Mouse (Mus musculus): ENCODE measurements around the gene Lrfn1.
A peak's percentile ranks its signal among the peaks of the same experiment; 100 is the strongest.
"Not testable (repeated sequence)": the region's sequence is repeated elsewhere in the genome, so short reads cannot be mapped to it uniquely, and the experiment has no call there.

Gene Lrfn1

GRCm38 (mm10) chr7:28447865-28448820, 3.6 kb upstream of the Lrfn1 start:
- no peak for DNase-seq

GRCm38 (mm10) chr7:28452361-28453005, 703 bp downstream of the Lrfn1 start:
- DNase-seq: no peak

DNA sequence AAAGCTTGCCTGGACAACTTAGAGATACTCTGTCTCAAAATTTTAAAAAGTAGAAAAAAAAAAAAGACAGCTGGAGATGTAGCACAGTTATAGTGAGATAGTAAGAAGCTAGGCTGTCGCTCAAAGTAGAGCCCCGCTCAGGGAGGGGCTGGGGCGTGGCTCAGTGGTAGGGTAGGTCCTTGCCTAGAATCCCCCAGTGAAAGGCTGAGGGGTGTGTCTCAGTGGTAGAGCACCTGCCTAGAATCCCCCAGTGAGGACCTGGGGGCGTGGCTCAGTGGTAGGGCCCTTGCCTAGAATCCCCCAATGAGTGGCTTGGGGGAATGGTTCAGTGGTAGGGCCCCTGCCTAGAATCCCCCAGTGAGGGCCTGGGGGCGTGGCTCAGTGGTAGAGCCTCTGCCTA, 8.6 kb downstream of the Lrfn1 start:
- no peak for DNase-seq

DNA sequence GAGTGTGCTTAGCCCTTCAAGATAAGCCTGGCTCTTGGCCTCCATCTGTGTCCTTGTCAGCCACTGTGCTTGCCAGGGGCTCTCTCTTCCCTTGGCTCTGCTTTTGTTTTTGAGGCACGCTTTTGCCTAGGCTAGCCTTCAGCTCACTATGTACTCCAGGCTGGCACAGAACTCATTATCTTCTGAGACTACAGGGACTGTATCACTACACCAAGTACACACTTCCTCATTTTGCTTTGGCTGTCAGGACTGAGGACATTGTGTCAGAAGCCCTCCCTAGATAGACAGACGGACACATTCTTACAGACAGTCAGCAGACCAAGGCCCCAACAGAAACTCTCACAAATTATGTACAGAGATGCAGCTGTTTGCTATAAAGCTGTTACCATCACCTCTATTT, 11.0 kb downstream of the Lrfn1 start:
- DNase-seq: no peak

DNA sequence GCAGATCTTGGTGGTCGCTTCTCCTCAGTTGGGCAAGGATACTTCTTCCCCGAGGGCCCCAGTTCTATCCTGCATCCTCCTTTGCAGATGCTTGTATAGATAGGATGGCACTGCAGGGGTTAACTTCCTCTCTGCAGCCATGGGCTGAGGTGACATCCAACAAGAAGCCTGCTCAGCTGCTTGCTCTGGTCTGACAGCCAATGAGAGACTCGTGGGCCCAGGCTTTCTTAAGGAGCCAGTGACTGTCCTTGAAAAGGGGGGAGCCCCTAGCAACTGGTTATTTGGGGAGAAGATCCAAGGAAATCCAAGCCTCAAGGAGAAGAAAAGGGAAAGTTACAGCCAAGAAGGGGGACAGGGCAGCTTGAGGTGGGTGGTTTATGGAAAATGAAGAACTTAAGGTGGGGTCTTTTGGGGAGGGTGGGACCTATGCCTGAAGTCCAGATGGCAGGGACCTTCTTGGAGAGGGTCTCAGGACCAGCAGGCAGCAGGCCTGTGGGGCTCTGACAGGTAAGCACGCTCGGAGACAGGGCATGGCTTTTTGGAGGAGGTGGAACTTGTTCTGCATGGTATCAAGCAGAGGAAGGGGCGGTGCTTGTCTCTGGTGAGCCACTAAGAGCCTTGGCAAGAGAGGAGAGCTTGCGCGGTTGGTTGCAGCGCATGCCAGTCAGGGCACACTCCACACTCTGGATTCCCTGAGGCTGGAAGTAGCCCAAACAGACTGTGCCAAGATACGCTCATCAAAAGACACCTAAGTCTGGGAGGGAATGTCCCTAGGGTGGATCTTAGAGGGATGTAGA, 12.8 kb downstream of the Lrfn1 start:
- DNase-seq: peak; percentile 95

DNA sequence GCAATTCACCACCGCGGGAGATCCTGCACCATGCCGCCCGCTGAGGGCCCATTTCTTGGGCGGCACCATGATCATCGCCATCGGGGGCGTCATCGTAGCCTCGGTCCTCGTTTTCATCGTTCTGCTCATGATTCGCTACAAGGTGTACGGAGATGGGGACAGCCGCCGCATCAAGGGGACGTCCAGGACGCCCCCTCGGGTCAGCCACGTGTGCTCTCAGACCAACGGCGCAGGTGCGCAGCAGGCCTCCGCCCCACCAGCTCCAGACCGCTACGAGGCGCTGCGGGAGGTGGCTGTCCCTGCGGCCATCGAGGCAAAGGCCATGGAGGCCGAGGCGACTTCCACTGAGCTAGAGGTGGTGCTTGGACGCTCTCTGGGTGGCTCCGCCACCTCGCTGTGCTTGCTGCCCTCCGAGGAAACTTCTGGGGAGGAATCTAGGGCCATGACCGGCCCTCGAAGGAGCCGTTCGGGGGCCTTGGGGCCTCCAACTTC, 15.0 kb downstream of the Lrfn1 start:
- DNase-seq: no peak

- no peak for DNase-seq
These were observed 15.5 kb downstream of the Lrfn1 start for GRCm38 (mm10) chr7:28467213-28467751.

- no peak for DNase-seq
These were observed 24.4 kb downstream of the Lrfn1 start for GRCm38 (mm10) chr7:28476191-28476590.

GRCm38 (mm10) chr7:28477363-28477762, 25.6 kb downstream of the Lrfn1 start:
- no peak for DNase-seq

DNA sequence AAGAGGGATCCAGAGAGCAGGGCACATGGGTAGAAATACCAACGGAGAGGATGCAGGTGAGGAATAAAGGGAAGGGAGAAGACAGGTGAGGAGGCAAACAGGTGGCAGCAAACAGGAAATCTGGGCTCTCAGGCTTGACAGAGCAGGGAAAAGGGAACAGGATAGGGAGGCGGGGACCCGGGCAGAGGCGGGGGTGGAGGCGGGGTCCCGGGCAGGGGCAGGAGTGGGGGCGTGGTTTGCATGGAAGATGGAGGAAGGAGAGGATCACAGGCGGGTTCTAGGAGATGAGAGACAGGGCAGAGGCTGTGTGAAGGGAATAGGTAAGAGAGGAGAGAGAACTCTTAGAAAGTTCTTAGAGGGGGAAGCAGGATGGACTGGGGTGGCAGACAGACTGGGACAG, 27.1 kb downstream of the Lrfn1 start:
- no peak for DNase-seq

GRCm38 (mm10) chr7:28482854-28483253, 31.1 kb downstream of the Lrfn1 start:
- DNase-seq: peak; percentile 36

DNA sequence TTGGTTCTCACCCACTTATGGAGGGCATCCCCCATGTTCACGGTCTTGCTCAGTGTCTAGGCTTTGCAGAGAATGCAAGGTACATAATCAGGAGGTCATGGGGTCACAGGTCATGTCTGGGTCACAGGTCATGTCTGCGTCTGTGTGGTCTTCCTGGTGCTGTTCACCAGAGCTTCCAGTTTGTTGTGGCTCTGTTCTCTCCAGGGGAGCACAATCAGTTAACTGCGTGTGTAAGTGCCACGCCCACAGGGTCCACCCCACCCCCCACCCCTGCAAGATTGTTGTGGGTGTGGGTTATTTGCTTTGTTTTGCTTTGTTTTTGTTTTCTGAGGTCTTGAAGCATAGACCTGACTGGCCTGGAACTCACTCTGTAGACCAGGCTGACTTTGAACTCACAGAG, 32.4 kb downstream of the Lrfn1 start:
- DNase-seq: no peak

GRCm38 (mm10) chr7:28488030-28488491, 36.3 kb downstream of the Lrfn1 start:
- no peak for DNase-seq

DNA sequence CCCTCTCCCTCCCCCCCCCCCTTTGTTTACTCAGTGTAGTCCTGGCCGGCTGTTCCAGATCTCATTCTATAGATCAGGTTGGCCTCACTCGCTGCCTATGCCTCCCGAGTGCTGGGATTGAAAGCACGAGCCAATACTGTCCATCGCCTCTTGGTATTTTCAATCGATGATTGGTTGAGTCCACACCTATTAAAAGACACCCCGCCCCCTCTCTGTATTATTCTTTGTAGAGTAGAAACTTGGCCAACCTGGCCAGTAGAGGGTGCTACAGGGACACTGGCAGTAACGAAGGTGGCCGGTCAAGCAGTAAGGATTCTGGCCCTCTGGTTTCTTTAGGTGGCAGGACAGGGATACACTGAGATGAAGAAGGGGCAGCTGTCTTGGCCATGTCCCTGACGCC, 38.6 kb downstream of the Lrfn1 start:
- DNase-seq: peak; percentile 20

DNA sequence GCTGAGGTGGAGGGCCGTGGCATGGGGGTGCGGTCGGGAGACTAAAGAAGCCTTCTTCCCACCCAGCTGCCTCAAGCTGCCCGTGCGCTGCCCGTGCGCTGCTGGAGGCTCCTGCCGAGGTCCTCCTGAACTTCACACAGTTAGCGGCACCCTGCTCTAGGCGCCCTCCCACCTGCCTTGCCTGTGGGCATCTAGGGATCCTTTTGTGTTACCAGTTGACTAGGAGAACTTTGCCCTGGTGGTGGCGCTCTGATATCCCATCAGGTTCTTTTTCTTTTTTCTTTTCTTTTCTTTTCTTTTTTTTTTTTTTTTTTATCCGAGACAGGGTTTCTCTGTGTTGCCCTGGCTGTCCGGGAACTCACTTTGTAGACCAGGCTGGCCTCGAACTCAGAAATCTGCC, 39.1 kb downstream of the Lrfn1 start:
- no peak for DNase-seq

GRCm38 (mm10) chr7:28492310-28492709, 40.5 kb downstream of the Lrfn1 start:
- DNase-seq: no peak

GRCm38 (mm10) chr7:28495426-28495825, 43.6 kb downstream of the Lrfn1 start:
- no peak for DNase-seq

GRCm38 (mm10) chr7:28505585-28505984, 53.8 kb downstream of the Lrfn1 start:
- no peak for DNase-seq

DNA sequence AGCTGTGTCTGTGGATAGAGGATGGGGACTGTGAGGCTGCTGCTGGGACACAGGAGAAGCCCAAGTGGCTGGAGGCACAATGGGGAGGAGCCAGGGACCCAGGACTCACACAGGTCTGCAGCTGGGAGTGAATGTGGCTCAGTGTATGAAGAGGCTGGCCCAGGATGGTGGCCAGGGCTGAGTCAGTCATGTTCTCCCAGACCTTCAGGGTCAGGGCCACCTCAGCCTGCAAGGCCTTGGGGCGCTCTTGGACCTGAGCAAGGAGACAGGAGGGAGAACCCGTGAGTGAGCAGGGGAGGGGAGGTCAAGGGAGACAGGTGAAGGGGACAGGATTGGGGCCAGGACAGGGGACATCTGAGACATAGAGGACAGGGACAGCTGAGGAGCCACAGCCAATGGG, 57.3 kb downstream of the Lrfn1 start:
- DNase-seq: not testable (repeated sequence)

- DNase-seq: not testable (repeated sequence)
These were observed 58.7 kb downstream of the Lrfn1 start, which contains the start of gene Ifnl2 for GRCm38 (mm10) chr7:28510405-28510974. Ifnl2 (minus strand) TSS chr7:28510455.

DNA sequence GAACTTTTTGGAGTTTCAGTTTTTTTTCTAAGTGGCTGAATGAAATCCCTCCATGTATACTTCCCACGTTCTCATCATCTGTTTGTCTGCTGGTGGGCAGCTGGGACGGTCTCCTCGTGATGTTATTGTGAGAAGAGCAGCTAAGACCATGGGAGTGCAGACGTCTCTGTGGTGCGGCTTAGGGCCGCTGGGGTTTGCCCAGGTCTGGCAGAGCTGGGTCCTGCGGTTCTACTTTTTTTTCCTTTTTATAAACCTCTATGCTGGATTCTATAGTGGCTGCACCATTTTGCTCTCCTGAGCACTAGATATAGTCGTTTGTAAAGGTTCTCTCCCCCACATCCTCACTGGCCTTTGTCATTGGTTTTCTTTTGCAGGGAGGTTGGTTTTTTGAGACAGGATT, 59.7 kb downstream of the Lrfn1 start:
- DNase-seq: no peak

All from layer of hippocampus, adult 9-11 months (tissue).